Mouse (Mus musculus): ENCODE measurements around the gene Lsm7. TPM values are rescaled to one million over a fixed set of nuclear protein-coding genes. Genes with fewer than 3 reads are reported as not detected.
A peak's percentile ranks its signal among the peaks of the same experiment; 100 is the strongest.

The Lsm7 gene
- total and polyA plus RNA-seq, 3 experiments, result 198 to 411 (median 374) TPM

- no peak overlapping the region for H3K4me3 ChIP-seq (replicated peaks in 1 of 3; ENCODE audit: low read depth in 2 of 3, low read length in 2 of 3, poor library complexity in 1 of 3)
- in situ Hi-C loops (cut with MboI; ENCODE audit: low pct_ligation_motif_present, low pct_unique_long_range_greater_than_20kb, low sequenced_read_pairs), result loop anchor here (5.0 kb wide), 1 partner anchor 32 kb away; the partner anchor contains the start of genes Lsm7 and Sppl2b
- DNase-seq (ENCODE audit: extremely low read depth), result no peak
- peaks cover 12 to 40% of the 10 kb centered on the region in 2 experiments for H3K4me1 ChIP-seq (ENCODE audit: control insufficient read depth in 1 of 2, insufficient read depth in 2 of 2)
- no peaks in the 10 kb centered on the region for H3K9me3 ChIP-seq (replicated peaks; ENCODE audit: low read length)
- peak overlapping the region; percentile 52; the same call in 1 of the 2 replicates for H3K4me2 ChIP-seq (ENCODE audit: insufficient read depth, low read depth, poor library complexity, severe bottlenecking)
- H3K36me3 ChIP-seq (replicated peaks in 1 of 2; ENCODE audit: control insufficient read depth in 1 of 2, insufficient read depth in 1 of 2, low read length in 1 of 2), result peaks cover 20 to 22% of the 10 kb centered on the region in 2 experiments
- H3K27me3 ChIP-seq (replicated peaks), result no peaks in the 10 kb centered on the region
- TF ChIP-seq NELFE (IDR thresholded peaks at IDR 0.05; ENCODE audit: low read depth, low read length) (no peak), ZNF384 (IDR thresholded peaks at IDR 0.05; ENCODE audit: low read depth, low read length) (no peak), UBTF (IDR thresholded peaks at IDR 0.05; ENCODE audit: low read depth, low read length) (no peak), E2F4 (IDR thresholded peaks at IDR 0.05; ENCODE audit: insufficient replicate concordance, low read depth, low read length) (no peak), POLR2A (IDR thresholded peaks at IDR 0.05; ENCODE audit: low read depth, low read length) (no peak), PAX5 (IDR thresholded peaks at IDR 0.05; ENCODE audit: low read length) (no peak), HCFC1 (IDR thresholded peaks at IDR 0.05; ENCODE audit: low read depth, low read length) (no peak), SIN3A (IDR thresholded peaks at IDR 0.05; ENCODE audit: low read length) (peak; percentile 32; the same call in 1 of the 2 replicates), CHD1 (IDR thresholded peaks at IDR 0.05; ENCODE audit: low read depth, low read length) (0 out of 2 replicates have a peak, but pooled peaks have one; percentile 34)
- H3K27ac ChIP-seq (ENCODE audit: insufficient read depth, low read depth), result peak overlapping the region; percentile 86; the same call in 1 of the 2 replicates
- peaks cover 21% of the 10 kb centered on the region for H3K79me2 ChIP-seq (replicated peaks; ENCODE audit: control insufficient read depth, extremely low read depth, insufficient read depth, poor library complexity, severe bottlenecking)
- H3K9ac ChIP-seq (ENCODE audit: insufficient read depth, low read depth), result peak overlapping the region; percentile 36; the same call in 1 of the 2 replicates
- dilution Hi-C loops (cut with MboI; ENCODE audit: extremely low pct_ligation_motif_present, extremely low pct_unique_long_range_greater_than_20kb, low sequenced_read_pairs), result no loop called here
Observed at GRCm38 (mm10) chr10:80824827-80825226, 30.2 kb downstream of the Lsm7 start.

GRCm38 (mm10) chr10:80823847-80824643 lies 31.0 kb downstream of the Lsm7 start:
- Histone ChIP-seq H3K4me1 (ENCODE audit: control insufficient read depth in 1 of 2, insufficient read depth in 2 of 2) (peaks cover 9 to 33% of the 10 kb centered on the region in 2 experiments), H3K9ac (ENCODE audit: insufficient read depth, low read depth) (peak overlapping the region; percentile 36)
- peak; percentile 38 for DNase-seq (ENCODE audit: extremely low read depth)

More at GRCm38 (mm10) chr10:80823847-80824643, 31.0 kb downstream of the Lsm7 start:
- Histone ChIP-seq H3K9me3 (replicated peaks; ENCODE audit: low read length) (no peaks in the 10 kb centered on the region), H3K27me3 (replicated peaks) (no peaks in the 10 kb centered on the region), H3K79me2 (replicated peaks; ENCODE audit: control insufficient read depth, extremely low read depth, insufficient read depth, poor library complexity, severe bottlenecking) (peaks cover 21% of the 10 kb centered on the region), H3K36me3 (replicated peaks in 1 of 2; ENCODE audit: control insufficient read depth in 1 of 2, insufficient read depth in 1 of 2, low read length in 1 of 2) (peaks cover 12 to 14% of the 10 kb centered on the region in 2 experiments), H3K4me2 (ENCODE audit: insufficient read depth, low read depth, poor library complexity, severe bottlenecking) (peak overlapping the region; percentile 39), H3K4me3 (replicated peaks in 1 of 3; ENCODE audit: low read depth in 2 of 3, low read length in 2 of 3, poor library complexity in 1 of 3) (no peak overlapping the region), H3K27ac (ENCODE audit: insufficient read depth, low read depth) (peak overlapping the region; percentile 86)
- in situ Hi-C loops (cut with MboI; ENCODE audit: low pct_ligation_motif_present, low pct_unique_long_range_greater_than_20kb, low sequenced_read_pairs) (loop anchor here (5.0 kb wide), 1 partner anchor 33 kb away; the partner anchor contains the start of genes Lsm7 and Sppl2b), dilution Hi-C loops (cut with MboI; ENCODE audit: extremely low pct_ligation_motif_present, extremely low pct_unique_long_range_greater_than_20kb, low sequenced_read_pairs) (no loop called here)
- TF ChIP-seq JUN (IDR thresholded peaks at IDR 0.05; ENCODE audit: insufficient read depth, low read depth, low read length) (no peak), TCF12 (IDR thresholded peaks at IDR 0.05; ENCODE audit: low read depth, low read length) (peak; percentile 21; the same call in 1 of the 2 replicates), SMC3 (IDR thresholded peaks at IDR 0.05; ENCODE audit: low read depth, low read length) (no peak), POLR2A (IDR thresholded peaks at IDR 0.05; ENCODE audit: low read depth, low read length) (peak; percentile 40), GABPA (IDR thresholded peaks at IDR 0.05; ENCODE audit: insufficient replicate concordance, low read depth, low read length) (no peak), ELF1 (IDR thresholded peaks at IDR 0.05; ENCODE audit: low read depth, low read length) (peak; percentile 47; the same call in 1 of the 2 replicates), ZKSCAN1 (IDR thresholded peaks at IDR 0.05; ENCODE audit: borderline replicate concordance, low read depth, low read length) (no peak), MXI1 (IDR thresholded peaks at IDR 0.05; ENCODE audit: low read depth, low read length) (peak; percentile 43; the same call in 1 of the 2 replicates), ZMIZ1 (IDR thresholded peaks at IDR 0.05; ENCODE audit: low read depth, low read length) (0 out of 2 replicates have a peak, but pooled peaks have one; percentile 23), USF2 (conservative IDR thresholded peaks at IDR 0.05; ENCODE audit: low read depth, low read length) (no peak), MAX (IDR thresholded peaks at IDR 0.05; ENCODE audit: low read length) (peak; percentile 45; the same call in 1 of the 2 replicates), RCOR1 (conservative IDR thresholded peaks at IDR 0.05; ENCODE audit: low read depth, low read length) (no peak), TBP (conservative IDR thresholded peaks at IDR 0.05; ENCODE audit: low read depth, low read length) (peak; percentile 60; the same call in 1 of the 2 replicates), EP300 (IDR thresholded peaks at IDR 0.05; ENCODE audit: low read length) (no peak), NELFE (IDR thresholded peaks at IDR 0.05; ENCODE audit: low read depth, low read length) (no peak), CTCF (conservative IDR thresholded peaks at IDR 0.05 in 1 of 2, IDR thresholded peaks at IDR 0.05 in 1 of 2; ENCODE audit: low read depth in 2 of 2, low read length in 2 of 2) (no peak), IRF4 (IDR thresholded peaks at IDR 0.05; ENCODE audit: low read depth, low read length) (0 out of 2 replicates have a peak, but pooled peaks have one; percentile 8), ETS1 (conservative IDR thresholded peaks at IDR 0.05; ENCODE audit: low read depth, low read length) (no peak), MYC (IDR thresholded peaks at IDR 0.05; ENCODE audit: low read depth, low read length) (0 out of 2 replicates have a peak, but pooled peaks have one; percentile 27), HCFC1 (IDR thresholded peaks at IDR 0.05; ENCODE audit: low read depth, low read length) (no peak), SIN3A (IDR thresholded peaks at IDR 0.05; ENCODE audit: low read length) (0 out of 2 replicates have a peak, but pooled peaks have one; percentile 16), BHLHE40 (IDR thresholded peaks at IDR 0.05; ENCODE audit: low read depth, low read length) (peak; percentile 68), MEF2A (IDR thresholded peaks at IDR 0.05; ENCODE audit: borderline replicate concordance, low read depth, low read length) (0 out of 2 replicates have a peak, but pooled peaks have one; percentile 20)

Measured in CH12.LX (cell line).